Mouse (Mus musculus): ENCODE measurements around the gene Gm5129. TPM values are rescaled to one million over a fixed set of nuclear protein-coding genes. Genes with fewer than 3 reads are reported as not detected.

Gm5129 gene
- polyA plus RNA-seq, 1 experiment from 2014 or later: not detected

DNA sequence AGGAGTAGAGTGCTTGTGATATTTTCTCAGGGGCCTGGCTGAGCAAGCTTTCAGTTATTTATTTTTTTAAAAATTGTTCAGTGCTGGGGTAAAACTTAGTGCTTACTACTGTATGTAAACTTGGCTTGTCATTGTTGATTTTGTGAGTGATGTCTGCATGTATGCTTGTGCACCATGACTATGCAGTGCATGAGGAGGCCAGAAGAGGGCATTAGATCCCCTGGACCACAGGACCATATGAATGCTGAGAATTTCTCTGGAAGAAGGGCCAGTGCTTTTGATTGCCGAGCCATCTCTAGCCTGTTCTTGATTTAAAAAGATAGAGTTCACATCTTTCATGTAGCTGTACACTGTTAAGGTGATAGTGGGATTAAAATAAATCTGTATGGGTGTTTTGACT, 35.2 kb upstream of the Gm5129 start:
- H3K4me3 ChIP-seq (ENCODE audit: low read depth, low read length): no peak overlapping the region
- 89% methylated on average over 1 of the region's 1 CpGs for WGBS
- no peaks in the 10 kb centered on the region; the same call in 1 of the 2 replicates for H3K36me3 ChIP-seq (ENCODE audit: control insufficient read depth, insufficient read depth, low read length)
- DNase-seq (ENCODE audit: low spot score, missing footprints): no peak
- no peak overlapping the region for H3K4me2 ChIP-seq
- ATAC-seq (ENCODE audit: low FRiP score): no peak
- H3K27me3 ChIP-seq (ENCODE audit: control insufficient read depth, insufficient read depth, low read length): no peaks in the 10 kb centered on the region
- no peaks in the 10 kb centered on the region for H3K9me3 ChIP-seq (ENCODE audit: control insufficient read depth, low read length)
- H3K9ac ChIP-seq (ENCODE audit: low read length): no peak overlapping the region
- H3K27ac ChIP-seq (ENCODE audit: low read depth, low read length): no peak overlapping the region
- no peaks in the 10 kb centered on the region for H3K4me1 ChIP-seq (ENCODE audit: control insufficient read depth, insufficient read depth, low read length)

DNA sequence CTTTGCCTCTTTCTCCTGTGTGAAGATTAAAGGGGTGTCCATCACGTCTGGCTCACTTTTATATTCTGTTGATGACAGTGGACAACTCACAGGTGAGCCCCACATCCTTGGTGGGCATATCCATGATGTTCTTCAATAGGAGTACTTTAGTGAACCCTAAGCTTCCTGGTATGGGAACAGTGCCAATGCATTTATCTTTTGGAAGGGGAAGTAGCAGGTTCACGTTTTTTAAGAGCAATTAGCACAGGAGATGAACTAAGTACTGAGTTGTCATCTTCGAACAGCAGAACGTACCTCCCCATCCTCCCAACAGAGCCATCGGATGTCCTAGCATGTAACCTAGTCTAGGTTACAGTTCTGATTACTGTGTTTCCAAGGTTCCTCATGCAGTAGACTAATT, 23.6 kb upstream of the Gm5129 start:
- Histone ChIP-seq H3K4me3 (ENCODE audit: low read depth, low read length) (no peak overlapping the region), H3K27me3 (ENCODE audit: control insufficient read depth, insufficient read depth, low read length) (no peaks in the 10 kb centered on the region), H3K4me1 (ENCODE audit: control insufficient read depth, insufficient read depth, low read length) (no peaks in the 10 kb centered on the region), H3K27ac (ENCODE audit: low read depth, low read length) (no peak overlapping the region), H3K9me3 (ENCODE audit: control insufficient read depth, low read length) (no peaks in the 10 kb centered on the region), H3K4me2 (no peak overlapping the region), H3K9ac (ENCODE audit: low read length) (no peak overlapping the region), H3K36me3 (ENCODE audit: control insufficient read depth, insufficient read depth, low read length) (peaks cover 15% of the 10 kb centered on the region)
- DNase-seq (ENCODE audit: low spot score, missing footprints): no peak
- ATAC-seq (ENCODE audit: low FRiP score): no peak
- WGBS: 92% methylated on average over 5 of the region's 5 CpGs

DNA sequence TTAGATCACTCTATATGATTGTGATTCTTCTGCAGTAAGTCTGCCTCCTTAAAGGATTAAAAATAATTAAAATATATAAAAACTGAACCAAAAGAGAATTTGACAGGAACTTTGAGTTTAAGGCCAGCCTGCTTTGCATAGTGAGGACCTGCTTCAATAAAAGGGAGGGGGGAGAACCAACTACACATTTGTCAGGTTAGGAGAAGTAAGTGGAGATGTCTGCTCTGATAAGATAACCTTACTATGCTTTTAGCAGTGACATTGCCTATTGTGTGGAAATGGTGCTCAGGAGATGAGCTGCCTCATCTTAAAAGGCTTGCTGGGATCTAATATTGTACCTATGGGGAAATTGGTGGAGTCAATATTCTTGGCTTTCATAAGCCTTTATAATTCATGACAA, 17.2 kb upstream of the Gm5129 start:
- Histone ChIP-seq H3K36me3 (ENCODE audit: control insufficient read depth, insufficient read depth, low read length) (peaks cover 16% of the 10 kb centered on the region), H3K4me3 (ENCODE audit: low read depth, low read length) (no peak overlapping the region), H3K27ac (ENCODE audit: low read depth, low read length) (no peak overlapping the region), H3K4me1 (ENCODE audit: control insufficient read depth, insufficient read depth, low read length) (no peaks in the 10 kb centered on the region), H3K9me3 (ENCODE audit: control insufficient read depth, low read length) (no peaks in the 10 kb centered on the region), H3K9ac (ENCODE audit: low read length) (no peak overlapping the region), H3K4me2 (no peak overlapping the region), H3K27me3 (ENCODE audit: control insufficient read depth, insufficient read depth, low read length) (no peaks in the 10 kb centered on the region)
- DNase-seq (ENCODE audit: low spot score, missing footprints) (no peak), ATAC-seq (ENCODE audit: low FRiP score) (no peak)

DNA sequence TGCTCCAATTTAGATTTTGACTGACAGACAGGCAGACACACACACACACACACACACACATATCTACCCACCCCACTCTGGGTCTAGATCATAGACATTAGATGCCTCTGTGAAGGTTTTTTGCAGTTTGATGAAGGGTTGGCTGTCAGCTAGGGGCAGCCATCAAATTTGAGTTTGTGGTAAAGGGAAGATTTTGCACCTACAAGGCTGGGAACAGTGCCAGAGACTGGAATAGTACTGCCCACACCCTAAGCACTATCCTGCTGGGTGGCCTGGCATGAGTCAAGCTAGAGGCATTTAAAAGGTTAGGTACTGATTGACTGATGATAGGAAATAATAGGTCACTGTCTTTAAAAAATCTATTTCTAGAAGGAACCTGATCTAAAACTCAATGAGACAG, 15.6 kb upstream of the Gm5129 start:
- peaks cover 14% of the 10 kb centered on the region for H3K36me3 ChIP-seq (ENCODE audit: control insufficient read depth, insufficient read depth, low read length)
- no peak overlapping the region for H3K9ac ChIP-seq (ENCODE audit: low read length)
- no peaks in the 10 kb centered on the region for H3K4me1 ChIP-seq (ENCODE audit: control insufficient read depth, insufficient read depth, low read length)
- H3K27me3 ChIP-seq (ENCODE audit: control insufficient read depth, insufficient read depth, low read length): no peaks in the 10 kb centered on the region
- DNase-seq (ENCODE audit: low spot score, missing footprints) (no peak), ATAC-seq (ENCODE audit: low FRiP score) (no peak)
- no peaks in the 10 kb centered on the region for H3K9me3 ChIP-seq (ENCODE audit: control insufficient read depth, low read length)
- H3K4me2 ChIP-seq: no peak overlapping the region
- no peak overlapping the region for H3K27ac ChIP-seq (ENCODE audit: low read depth, low read length)
- no peak overlapping the region for H3K4me3 ChIP-seq (ENCODE audit: low read depth, low read length)

DNA sequence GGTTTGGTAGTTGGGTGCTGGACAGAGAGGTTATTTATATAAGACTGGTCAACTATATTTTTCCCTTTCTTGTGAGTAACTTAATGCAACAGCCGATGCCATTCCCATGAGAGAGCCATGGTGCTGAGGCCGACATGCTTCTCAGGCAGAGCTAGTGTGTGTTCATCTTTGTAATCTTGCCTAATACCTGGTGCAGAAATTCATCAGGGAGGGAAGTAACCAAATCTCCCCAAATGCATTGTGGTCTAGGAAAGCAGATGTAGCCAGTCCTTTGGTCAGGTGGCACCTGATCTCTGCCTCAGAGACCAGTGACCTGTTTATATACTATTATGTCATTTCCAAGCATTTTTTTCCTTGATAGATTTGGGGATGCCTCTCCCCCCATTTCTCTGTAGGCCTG, 11.9 kb upstream of the Gm5129 start:
- WGBS: 95% methylated on average over 2 of the region's 2 CpGs
- Histone ChIP-seq H3K4me3 (ENCODE audit: low read depth, low read length) (no peak overlapping the region), H3K4me2 (no peak overlapping the region), H3K36me3 (ENCODE audit: control insufficient read depth, insufficient read depth, low read length) (0 out of 2 replicates have a peak, but pooled peaks cover 3% of the 10 kb centered on the region), H3K4me1 (ENCODE audit: control insufficient read depth, insufficient read depth, low read length) (no peaks in the 10 kb centered on the region), H3K27me3 (ENCODE audit: control insufficient read depth, insufficient read depth, low read length) (no peaks in the 10 kb centered on the region), H3K9ac (ENCODE audit: low read length) (no peak overlapping the region), H3K27ac (ENCODE audit: low read depth, low read length) (no peak overlapping the region), H3K9me3 (ENCODE audit: control insufficient read depth, low read length) (no peaks in the 10 kb centered on the region)
- ATAC-seq (ENCODE audit: low FRiP score) (no peak), DNase-seq (ENCODE audit: low spot score, missing footprints) (peak; percentile 45)

DNA sequence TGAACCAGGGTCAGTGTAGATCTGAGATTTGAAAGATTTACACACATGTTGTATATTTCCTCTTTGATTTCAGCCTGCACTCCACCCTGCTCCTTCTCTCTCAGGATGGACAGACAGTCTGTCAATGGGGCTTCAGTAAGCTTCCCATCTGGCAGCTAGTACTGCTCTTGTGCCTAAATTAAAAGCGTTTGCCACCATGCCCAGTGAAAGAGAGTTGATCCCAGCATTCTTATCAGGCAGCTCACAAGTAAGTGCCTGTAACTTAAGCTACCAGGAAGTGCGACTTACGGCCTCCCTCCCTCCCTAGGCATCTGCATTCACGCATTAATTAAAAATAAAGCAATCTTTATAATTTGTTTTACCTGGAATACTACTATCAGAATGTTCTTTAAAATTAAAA, 5.4 kb upstream of the Gm5129 start:
- Histone ChIP-seq H3K9ac (ENCODE audit: low read length) (no peak overlapping the region), H3K9me3 (ENCODE audit: control insufficient read depth, low read length) (no peaks in the 10 kb centered on the region), H3K27ac (ENCODE audit: low read depth, low read length) (no peak overlapping the region), H3K4me3 (ENCODE audit: low read depth, low read length) (no peak overlapping the region), H3K27me3 (ENCODE audit: control insufficient read depth, insufficient read depth, low read length) (no peaks in the 10 kb centered on the region), H3K36me3 (ENCODE audit: control insufficient read depth, insufficient read depth, low read length) (0 out of 2 replicates have a peak, but pooled peaks cover 2% of the 10 kb centered on the region), H3K4me2 (no peak overlapping the region), H3K4me1 (ENCODE audit: control insufficient read depth, insufficient read depth, low read length) (peaks cover 10% of the 10 kb centered on the region)
- DNase-seq (ENCODE audit: low spot score, missing footprints) (peak; percentile 33), ATAC-seq (ENCODE audit: low FRiP score) (no peak)
- 83% methylated on average over 4 of the region's 4 CpGs for WGBS

DNA sequence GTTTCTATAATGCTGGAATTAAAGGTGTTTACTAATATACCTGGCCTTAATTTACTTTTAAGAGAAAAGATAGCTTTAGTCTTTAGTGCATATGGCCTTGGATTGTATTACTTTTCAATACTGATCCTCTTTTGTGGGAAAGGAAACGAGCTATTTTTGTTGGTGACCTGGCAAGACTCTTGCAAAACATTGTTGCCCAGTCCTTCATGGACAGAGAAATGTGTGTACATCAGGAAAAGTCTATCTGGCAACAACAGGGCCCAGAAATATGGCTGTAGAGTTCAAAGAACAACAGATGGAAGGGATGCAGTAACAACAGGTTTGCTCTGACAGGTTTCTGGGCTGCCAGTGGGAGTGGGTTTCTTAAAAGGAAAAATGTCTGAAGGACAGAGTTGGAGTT, 4.9 kb upstream of the Gm5129 start:
- no peak overlapping the region for H3K9ac ChIP-seq (ENCODE audit: low read length)
- H3K27me3 ChIP-seq (ENCODE audit: control insufficient read depth, insufficient read depth, low read length): no peaks in the 10 kb centered on the region
- H3K4me3 ChIP-seq (ENCODE audit: low read depth, low read length): no peak overlapping the region
- H3K36me3 ChIP-seq (ENCODE audit: control insufficient read depth, insufficient read depth, low read length): 0 out of 2 replicates have a peak, but pooled peaks cover 2% of the 10 kb centered on the region
- no peaks in the 10 kb centered on the region for H3K9me3 ChIP-seq (ENCODE audit: control insufficient read depth, low read length)
- ATAC-seq (ENCODE audit: low FRiP score) (no peak), DNase-seq (ENCODE audit: low spot score, missing footprints) (peak; percentile 64)
- WGBS: 87% methylated on average over 1 of the region's 1 CpGs
- no peak overlapping the region for H3K27ac ChIP-seq (ENCODE audit: low read depth, low read length)
- no peak overlapping the region for H3K4me2 ChIP-seq
- H3K4me1 ChIP-seq (ENCODE audit: control insufficient read depth, insufficient read depth, low read length): peaks cover 10% of the 10 kb centered on the region

DNA sequence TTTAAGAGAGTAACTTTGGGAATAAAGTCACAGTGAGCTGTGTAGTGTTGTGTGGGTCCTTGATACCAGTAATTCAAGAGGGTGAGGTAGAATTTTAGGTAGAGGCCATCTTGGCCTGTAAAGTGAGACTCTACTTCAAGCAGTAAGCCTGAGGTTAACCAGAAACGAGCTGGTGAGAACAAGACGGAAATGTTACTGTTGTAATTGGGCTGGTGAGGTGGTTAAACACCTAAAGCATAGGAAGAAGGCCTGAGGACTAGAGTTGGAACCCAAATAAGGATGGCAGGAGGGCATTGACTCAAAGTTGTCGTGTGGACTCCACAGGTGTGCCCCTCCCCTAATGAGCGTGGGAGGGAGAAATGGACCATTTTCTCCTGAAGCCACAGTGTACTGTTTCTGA, 2.3 kb upstream of the Gm5129 start:
- Histone ChIP-seq H3K9me3 (ENCODE audit: control insufficient read depth, low read length) (no peaks in the 10 kb centered on the region), H3K4me3 (ENCODE audit: low read depth, low read length) (no peak overlapping the region), H3K9ac (ENCODE audit: low read length) (no peak overlapping the region), H3K27ac (ENCODE audit: low read depth, low read length) (no peak overlapping the region), H3K36me3 (ENCODE audit: control insufficient read depth, insufficient read depth, low read length) (0 out of 2 replicates have a peak, but pooled peaks cover 2% of the 10 kb centered on the region), H3K4me1 (ENCODE audit: control insufficient read depth, insufficient read depth, low read length) (peaks cover 15% of the 10 kb centered on the region), H3K4me2 (no peak overlapping the region), H3K27me3 (ENCODE audit: control insufficient read depth, insufficient read depth, low read length) (no peaks in the 10 kb centered on the region)
- peak; percentile 14 for DNase-seq (ENCODE audit: low spot score, missing footprints)
- ATAC-seq (ENCODE audit: low FRiP score): no peak
- WGBS: 91% methylated on average over 4 of the region's 4 CpGs

DNA sequence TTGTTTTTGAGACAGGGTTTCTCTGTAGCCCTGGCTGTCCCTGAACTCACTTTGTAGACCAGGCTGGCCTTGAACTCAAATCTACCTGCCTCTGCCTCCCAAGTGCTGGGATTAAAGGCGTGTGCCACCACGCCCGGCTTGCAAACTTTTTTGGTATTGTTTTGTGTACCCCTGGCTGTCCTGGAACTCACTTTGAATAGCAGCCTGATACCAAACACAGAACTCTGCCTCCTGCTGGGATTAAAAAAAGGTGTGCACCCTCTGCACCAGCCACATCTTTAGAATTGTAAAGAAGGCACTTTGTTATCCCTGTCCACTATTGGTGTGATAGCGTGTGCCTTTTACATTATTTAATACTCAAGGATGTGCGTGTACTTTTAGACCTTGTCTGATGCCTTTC, 1.7 kb upstream of the Gm5129 start:
- H3K36me3 ChIP-seq (ENCODE audit: control insufficient read depth, insufficient read depth, low read length): 0 out of 2 replicates have a peak, but pooled peaks cover 2% of the 10 kb centered on the region
- no peak overlapping the region for H3K27ac ChIP-seq (ENCODE audit: low read depth, low read length)
- DNase-seq (ENCODE audit: low spot score, missing footprints): peak; percentile 17
- peaks cover 15% of the 10 kb centered on the region for H3K4me1 ChIP-seq (ENCODE audit: control insufficient read depth, insufficient read depth, low read length)
- H3K4me2 ChIP-seq: peak overlapping the region; percentile 73
- no peaks in the 10 kb centered on the region for H3K9me3 ChIP-seq (ENCODE audit: control insufficient read depth, low read length)
- no peak for ATAC-seq (ENCODE audit: low FRiP score)
- 94% methylated on average over 5 of the region's 5 CpGs for WGBS
- H3K9ac ChIP-seq (ENCODE audit: low read length): no peak overlapping the region
- H3K4me3 ChIP-seq (ENCODE audit: low read depth, low read length): peak overlapping the region; percentile 98; the same call in 1 of the 2 replicates
- H3K27me3 ChIP-seq (ENCODE audit: control insufficient read depth, insufficient read depth, low read length): no peaks in the 10 kb centered on the region

DNA sequence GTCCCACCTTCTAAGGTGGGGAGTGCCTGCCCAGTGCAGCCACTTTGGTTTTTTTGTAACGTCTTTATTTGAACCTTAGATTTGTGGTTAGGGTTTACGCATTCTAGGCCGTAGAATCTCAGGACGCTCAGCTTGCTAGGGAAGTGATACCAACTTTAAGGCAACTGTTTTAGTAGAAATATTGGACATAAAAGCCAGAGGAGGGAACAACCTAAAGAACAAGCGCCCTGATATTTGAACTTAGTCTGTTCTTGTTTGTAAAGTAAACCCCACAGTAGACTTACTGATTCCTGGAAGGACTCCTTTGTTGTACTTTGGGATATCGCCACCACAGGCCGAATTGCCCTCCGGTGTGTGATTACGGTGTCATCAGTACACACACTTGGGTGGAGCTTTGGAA, 1.2 kb upstream of the Gm5129 start:
- Histone ChIP-seq H3K4me1 (ENCODE audit: control insufficient read depth, insufficient read depth, low read length) (peaks cover 15% of the 10 kb centered on the region), H3K27me3 (ENCODE audit: control insufficient read depth, insufficient read depth, low read length) (no peaks in the 10 kb centered on the region), H3K9me3 (ENCODE audit: control insufficient read depth, low read length) (no peaks in the 10 kb centered on the region), H3K36me3 (ENCODE audit: control insufficient read depth, insufficient read depth, low read length) (no peaks in the 10 kb centered on the region), H3K9ac (ENCODE audit: low read length) (peak overlapping the region; percentile 97), H3K4me3 (ENCODE audit: low read depth, low read length) (peak overlapping the region; percentile 98), H3K27ac (ENCODE audit: low read depth, low read length) (no peak overlapping the region), H3K4me2 (peak overlapping the region; percentile 73)
- 60% methylated on average over 9 of the region's 9 CpGs for WGBS
- no peak for ATAC-seq (ENCODE audit: low FRiP score)
- peak; percentile 85 for DNase-seq (ENCODE audit: low spot score, missing footprints)
